Mouse (Mus musculus) heart, adult 2 months (tissue): ENCODE data around the gene Tmem43. TPM values are rescaled to one million over a fixed set of nuclear protein-coding genes. Genes with fewer than 3 reads are reported as not detected.
A peak's percentile ranks its signal among the peaks of the same experiment; 100 is the strongest.

Source experiments
- DNase-seq, 2 experiments: peaks; one replicate each; pipeline ENCODE4 v3.0.0; 2021
- H3K27ac ChIP-seq: fragments of 200-600 bp; 2 replicates; pipeline ENCODE4 v1.8.1; 2022
- H3K27me3 ChIP-seq: fragments of 200-500 bp; 2 replicates; pipeline ENCODE4 v1.6.1; 2012; ENCODE audit warnings: mild to moderate bottlenecking, low read length, inconsistent platforms, mixed read lengths; ENCODE audit not compliant: control insufficient read depth, insufficient read depth
- H3K36me3 ChIP-seq: fragments of 200-500 bp; 2 replicates; pipeline ENCODE4 v1.6.1; 2012; ENCODE audit warnings: low read length, inconsistent platforms; ENCODE audit not compliant: control insufficient read depth, insufficient read depth
- H3K4me1 ChIP-seq: fragments of 200-500 bp; 2 replicates; pipeline ENCODE4 v1.6.1; 2011; ENCODE audit warnings: low read length; ENCODE audit not compliant: control insufficient read depth, insufficient read depth
- H3K4me3 ChIP-seq: fragments of 200-600 bp; 2 replicates; pipeline ENCODE4 v1.8.1; 2022
- H3K79me2 ChIP-seq: fragments of 200-500 bp; replicated peaks from 2 replicates; pipeline ENCODE4 v1.6.1; 2012; ENCODE audit warnings: mild to moderate bottlenecking, inconsistent platforms, low read length, moderate library complexity, mixed read lengths; ENCODE audit not compliant: control insufficient read depth, insufficient read depth
- H3K9ac ChIP-seq: fragments of 200-500 bp; 2 replicates; pipeline ENCODE4 v1.6.1; 2012; ENCODE audit warnings: low read depth, mild to moderate bottlenecking, control low read depth, inconsistent platforms, low read length, mixed read lengths
- CTCF ChIP-seq: fragments of 200-600 bp; IDR thresholded peaks from 2 replicates; pipeline ENCODE4 v1.8.1; 2022; ENCODE audit warnings: antibody characterized with exemption, mild to moderate bottlenecking, moderate library complexity
- EP300 ChIP-seq: fragments of 200-500 bp; IDR thresholded peaks from 2 replicates; pipeline ENCODE4 v1.6.1; 2011; ENCODE audit warnings: low read depth, low read length, control low read depth; ENCODE audit not compliant: insufficient read depth
- POLR2A ChIP-seq: fragments of 200-500 bp; IDR thresholded peaks from 2 replicates; pipeline ENCODE4 v1.6.1; 2011; ENCODE audit warnings: mild to moderate bottlenecking, low read depth, low read length, control low read depth; ENCODE audit not compliant: insufficient read depth
- WGBS: fragments of 180-500 bp; shearing (Covaris S2); methylation state at CpG from one replicate; pipeline ENCODE4 v1.1.7; 2018; 5-methylcytosine and 5-hydroxymethylcytosine counted together
- intact Hi-C: fragments of 180-260 bp; cut with DNase I; formaldehyde crosslinking; loops from one replicate; pipeline ENCODE4 v1.15.1; 2025
- polyA plus RNA-seq: library from polyadenylated mRNA; depleted of rRNA; stranded (reverse); fragments of >200 nt; gene quantifications from 2 replicates; pipeline ENCODE4 v1.2.3, GENCODE M21; 2012
- total RNA-seq, 2 experiments: library from RNA; stranded (reverse); gene quantifications; 2 replicates each; pipeline ENCODE4 v1.2.3; 2021

Tmem43 gene
- total and polyA plus RNA-seq, 3 experiments: 23.1 to 29.8 (median 24.4) TPM

DNA sequence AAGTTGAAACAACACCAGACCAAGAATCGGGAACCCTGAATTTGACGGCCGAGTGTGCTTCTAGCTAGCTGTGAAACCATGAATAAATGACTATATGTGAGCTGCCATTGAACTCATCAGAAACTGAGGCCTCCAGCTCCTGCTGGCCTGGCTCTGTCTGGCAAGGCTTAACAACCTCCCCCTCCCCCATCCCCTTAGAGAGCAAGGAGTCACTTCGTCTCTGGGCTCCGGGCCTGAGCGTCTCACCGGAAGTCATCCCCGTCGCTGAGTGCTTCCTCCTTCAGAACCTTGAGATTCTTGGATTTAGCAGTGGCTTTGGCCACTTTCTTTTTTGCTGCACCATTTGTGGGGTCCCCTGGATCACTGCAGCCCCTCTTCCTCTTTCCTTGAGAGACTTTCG, 36.7 kb downstream of the Tmem43 start:
- no peak overlapping the region for H3K9ac ChIP-seq
- intact Hi-C loops: no loop called here

DNA sequence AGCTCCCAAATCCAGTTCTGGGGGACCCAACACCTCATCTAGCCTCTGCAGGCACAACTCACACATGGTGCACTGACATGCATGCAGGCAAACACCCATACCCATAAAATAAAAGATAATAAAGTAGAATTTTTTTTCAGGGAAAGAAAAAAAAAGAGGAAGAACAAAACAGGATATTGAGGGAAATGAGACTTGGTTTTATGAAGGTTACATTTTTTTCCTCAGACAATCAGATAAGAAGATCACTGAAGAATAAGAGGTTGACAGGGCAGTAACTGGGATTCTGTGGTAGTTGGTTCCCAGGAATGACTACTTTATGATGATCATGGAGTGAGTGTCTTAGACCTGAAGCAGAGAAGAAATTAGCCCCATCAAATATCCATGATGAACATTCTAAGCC, 40.6 kb downstream of the Tmem43 start:
- H3K27me3 ChIP-seq: no peaks in the 10 kb centered on the region
- no peak for DNase-seq
- peaks cover 2% of the 10 kb centered on the region; the same call in 1 of the 2 replicates for H3K36me3 ChIP-seq
- H3K9ac ChIP-seq: no peak overlapping the region
- H3K79me2 ChIP-seq: 0 out of 2 replicates have a peak, but pooled peaks cover 2% of the 10 kb centered on the region
- intact Hi-C loops: no loop called here
- no peak overlapping the region for H3K27ac ChIP-seq
- no peak overlapping the region for H3K4me3 ChIP-seq
- peaks cover 4% of the 10 kb centered on the region for H3K4me1 ChIP-seq
- TF ChIP-seq POLR2A (no peak), CTCF (no peak), EP300 (no peak)

More for the DNA sequence above, 36.7 kb downstream of the Tmem43 start:
- TF ChIP-seq POLR2A (no peak), CTCF (no peak), EP300 (no peak)
- no peak for DNase-seq
- H3K79me2 ChIP-seq: no peaks in the 10 kb centered on the region
- no peak overlapping the region for H3K27ac ChIP-seq
- no peaks in the 10 kb centered on the region for H3K36me3 ChIP-seq
- 63% methylated on average over 10 of the region's 10 CpGs for WGBS
- H3K4me3 ChIP-seq: no peak overlapping the region
- no peaks in the 10 kb centered on the region for H3K27me3 ChIP-seq
- H3K4me1 ChIP-seq: 0 out of 2 replicates have a peak, but pooled peaks cover 2% of the 10 kb centered on the region

- H3K36me3 ChIP-seq: peaks cover 2% of the 10 kb centered on the region; the same call in 1 of the 2 replicates
- TF ChIP-seq CTCF (no peak), POLR2A (no peak), EP300 (no peak)
- 23% methylated on average over 10 of the region's 10 CpGs for WGBS
- DNase-seq: no peak
- intact Hi-C loops: loop anchor here (1.0 to 5.0 kb wide), 2 partner anchors 42 to 577 kb away; partner anchors contain the start of genes Chchd4, Nr2c2 and Tmem43
- 0 out of 2 replicates have a peak, but pooled peaks cover 2% of the 10 kb centered on the region for H3K79me2 ChIP-seq
- peak overlapping the region; percentile 97 for H3K4me3 ChIP-seq
- H3K27me3 ChIP-seq: no peaks in the 10 kb centered on the region
- H3K4me1 ChIP-seq: peaks cover 4% of the 10 kb centered on the region
- peak overlapping the region; percentile 88 for H3K9ac ChIP-seq
- peak overlapping the region; percentile 75 for H3K27ac ChIP-seq
Observed at GRCm38 (mm10) chr6:91514737-91515362, 41.3 kb downstream of the Tmem43 start.

DNA sequence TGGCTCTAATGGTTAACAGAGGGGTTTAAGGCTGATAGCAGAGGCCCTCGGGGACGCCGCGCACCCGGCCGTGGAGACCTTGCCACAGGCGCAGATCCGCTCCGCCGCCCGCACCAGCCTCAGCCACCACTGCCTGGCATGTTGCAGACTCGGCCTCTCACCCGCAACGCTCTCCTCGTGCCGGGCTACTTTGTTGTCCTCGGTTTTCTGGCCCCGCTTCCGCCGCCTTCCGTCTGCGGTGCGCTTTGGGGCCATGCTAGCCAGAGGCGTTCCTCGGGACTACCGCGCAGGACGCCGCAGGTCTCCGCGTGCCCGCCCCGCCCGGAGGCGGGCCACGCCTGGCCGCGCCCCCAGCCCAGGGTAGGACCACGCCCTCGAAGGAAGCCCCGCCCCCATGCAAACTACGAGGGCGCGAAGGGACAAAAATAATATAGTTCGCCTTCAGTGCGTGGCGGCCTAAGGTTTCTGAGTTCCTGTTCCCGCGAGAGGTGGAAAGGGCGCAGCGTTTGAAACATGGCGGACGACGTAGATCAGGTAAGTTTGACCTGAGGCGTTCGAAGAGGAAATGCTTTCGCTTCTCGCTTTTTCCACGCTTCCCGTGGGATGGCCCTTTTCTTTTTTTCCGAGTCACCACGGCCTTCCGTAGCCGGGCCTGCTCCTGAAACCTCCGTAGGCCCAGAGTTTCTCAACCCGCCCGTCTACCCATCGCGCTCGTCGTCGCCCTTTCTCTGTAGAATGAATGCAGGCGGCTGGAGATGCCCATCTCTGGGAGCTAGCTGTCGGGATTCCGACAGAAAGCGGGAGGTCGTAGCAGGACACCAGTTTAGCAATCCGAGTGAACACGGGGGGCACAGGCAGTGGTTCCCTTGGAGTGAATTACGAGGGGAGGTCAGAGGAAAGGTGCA, 42.3 kb downstream of the Tmem43 start, which contains the start of the genes Xpc and Lsm3:
TSS of gene Xpc (minus strand) at position 344 of the 905 bp plus-strand sequence.
TSS of gene Lsm3 (plus strand) at position 384 of the 905 bp plus-strand sequence.
- intact Hi-C loops: loop anchor here (1.0 to 5.0 kb wide), 2 partner anchors 42 to 577 kb away; partner anchors contain the start of genes Chchd4, Nr2c2 and Tmem43
- TF ChIP-seq EP300 (peak; percentile 79), CTCF (peak; percentile 26; the same call in 1 of the 2 replicates), POLR2A (peak; percentile 76)

GRCm38 (mm10) chr6:91518454-91519020, 45.0 kb downstream of the Tmem43 start:
- H3K79me2 ChIP-seq: 0 out of 2 replicates have a peak, but pooled peaks cover 2% of the 10 kb centered on the region
- H3K36me3 ChIP-seq: peaks cover 2% of the 10 kb centered on the region; the same call in 1 of the 2 replicates
- 51% methylated on average over 7 of the region's 7 CpGs for WGBS
- no peaks in the 10 kb centered on the region for H3K27me3 ChIP-seq
- TF ChIP-seq CTCF: no peak
- no peak for TF ChIP-seq POLR2A
- no peak for TF ChIP-seq EP300
- no peak overlapping the region for H3K9ac ChIP-seq
- no peak for DNase-seq
- H3K4me3 ChIP-seq: no peak overlapping the region
- H3K27ac ChIP-seq: no peak overlapping the region; the same call in 1 of the 2 replicates
- intact Hi-C loops: loop anchor here (5.0 kb wide), 1 partner anchor 574 kb away; the partner anchor contains the start of gene Nr2c2
- peaks cover 5% of the 10 kb centered on the region for H3K4me1 ChIP-seq

More for the DNA sequence above, 42.3 kb downstream of the Tmem43 start, which contains the start of the genes Xpc and Lsm3:
- peak within 1 kb of the TSS; percentile 83 for H3K27ac ChIP-seq
- peaks cover 5% of the 10 kb centered on the region for H3K4me1 ChIP-seq
- H3K4me3 ChIP-seq: peak within 1 kb of the TSS; percentile 97
- 0 out of 2 replicates have a peak, but pooled peaks cover 2% of the 10 kb centered on the region for H3K79me2 ChIP-seq
- DNase-seq: peak; percentile 98 to 100
- peak within 1 kb of the TSS; percentile 88 for H3K9ac ChIP-seq
- WGBS: under 1% methylated on average over 80 of the region's 80 CpGs
- no peaks in the 10 kb centered on the region for H3K27me3 ChIP-seq
- peaks cover 2% of the 10 kb centered on the region; the same call in 1 of the 2 replicates for H3K36me3 ChIP-seq
